Mouse (Mus musculus) embryonic stem cell, embryonic (primary cell): ENCODE measurements around the gene Acadl.

Experiments used
- CTCF ChIA-PET, 4 experiments: fragments of 300-600 bp in 2 of 4; fragments of 350-600 bp in 2 of 4; sonication (Branson Sonifier 250); formaldehyde crosslinking; loops; one replicate each; lab custom pipeline; 2022; ENCODE audit warnings: inconsistent platforms in 2 of 4; lab: Charles Lee
- POLR2A ChIA-PET, 4 experiments: fragments of 300-600 bp in 2 of 4; fragments of 350-600 bp in 2 of 4; sonication (Branson Sonifier 250); formaldehyde crosslinking; loops; one replicate each; lab custom pipeline; 2022; ENCODE audit warnings: antibody characterized with exemption in 4 of 4, inconsistent platforms in 1 of 4; lab: Charles Lee

Gene Acadl

GRCm38 (mm10) chr1:66862712-66863511 is at the start of gene Acadl:
Gene Acadl (minus strand): TSS chr1:66863277.
- CTCF ChIA-PET: no interaction called here
- POLR2A ChIA-PET: interaction anchor here in 3 of 4 experiments (0.8 to 4.2 kb wide), 17 partner anchors 9 to 1685 kb away, joined by 3 to 30 read pairs (median 4); partner anchors contain the start of genes Kansl1l (in 2 of the 3) and Rpe (in 1 of the 3)

GRCm38 (mm10) chr1:66912305-66912704 is 49.2 kb upstream of the Acadl start:
- CTCF ChIA-PET: interaction anchor here in 2 of 4 experiments (0.6 to 1.0 kb wide), 3 partner anchors 29 to 1591 kb away, joined by 3 to 6 read pairs (median 5); no protein-coding TSS in a partner anchor
- POLR2A ChIA-PET: interaction anchor here in 3 of 4 experiments (0.5 to 1.5 kb wide), 8 partner anchors 11 to 216 kb away, joined by 3 to 4 read pairs (median 4); partner anchors contain the start of genes Acadl (in 2 of the 3) and Kansl1l (in 1 of the 3)

GRCm38 (mm10) chr1:66902566-66902965 is 39.5 kb upstream of the Acadl start:
- CTCF ChIA-PET: no interaction called here
- POLR2A ChIA-PET: no interaction called here

- CTCF ChIA-PET: no interaction called here
- POLR2A ChIA-PET: no interaction called here
These were observed 37.9 kb upstream of the Acadl start for GRCm38 (mm10) chr1:66900946-66901345.

GRCm38 (mm10) chr1:66898261-66898660 is 35.2 kb upstream of the Acadl start:
- CTCF ChIA-PET: interaction anchor here in 1 of 4 experiments (0.5 kb wide), 1 partner anchor 82 kb away, joined by 3 read pairs; no protein-coding TSS in a partner anchor
- POLR2A ChIA-PET: no interaction called here

- ChIA-PET POLR2A (interaction anchor here in 2 of 4 experiments (1.2 to 1.5 kb wide), 3 partner anchors 36 to 96 kb away, joined by 3 to 5 read pairs (median 4); no protein-coding TSS in a partner anchor), CTCF (interaction anchor here (0.6 to 3.6 kb wide), 8 partner anchors 44 to 660 kb away, joined by 3 to 22 read pairs (median 10); no protein-coding TSS in a partner anchor)
These were observed 33.5 kb upstream of the Acadl start for GRCm38 (mm10) chr1:66896556-66896955.

- POLR2A ChIA-PET: interaction anchor here in 2 of 4 experiments (1.2 to 1.5 kb wide), 3 partner anchors 36 to 97 kb away, joined by 3 to 5 read pairs (median 4); no protein-coding TSS in a partner anchor
- CTCF ChIA-PET: interaction anchor here (0.6 to 3.6 kb wide), 8 partner anchors 45 to 661 kb away, joined by 3 to 22 read pairs (median 10); no protein-coding TSS in a partner anchor
These were observed 33.0 kb upstream of the Acadl start for GRCm38 (mm10) chr1:66896125-66896524.

- ChIA-PET POLR2A (interaction anchor here in 3 of 4 experiments (0.7 to 1.5 kb wide), 5 partner anchors 12 to 144 kb away, joined by 3 to 5 read pairs (median 3); no protein-coding TSS in a partner anchor), CTCF (interaction anchor here (1.0 to 3.6 kb wide), 6 partner anchors 45 to 97 kb away, joined by 8 to 22 read pairs (median 12); no protein-coding TSS in a partner anchor)
These were observed 32.7 kb upstream of the Acadl start for GRCm38 (mm10) chr1:66895837-66896118.

- POLR2A ChIA-PET: interaction anchor here in 2 of 4 experiments (0.7 to 1.3 kb wide), 4 partner anchors 12 to 144 kb away, joined by 3 to 4 read pairs (median 3); no protein-coding TSS in a partner anchor
- CTCF ChIA-PET: interaction anchor here (1.7 to 3.6 kb wide), 5 partner anchors 46 to 98 kb away, joined by 8 to 22 read pairs (median 12); no protein-coding TSS in a partner anchor
These were observed 32.2 kb upstream of the Acadl start for GRCm38 (mm10) chr1:66895093-66895836.

GRCm38 (mm10) chr1:66887175-66887574 is 24.1 kb upstream of the Acadl start:
- CTCF ChIA-PET: no interaction called here
- POLR2A ChIA-PET: no interaction called here

- CTCF ChIA-PET: no interaction called here
- POLR2A ChIA-PET: no interaction called here
These were observed 17.1 kb upstream of the Acadl start for GRCm38 (mm10) chr1:66880217-66880616.

- ChIA-PET CTCF (no interaction called here), POLR2A (no interaction called here)
These were observed 11.7 kb upstream of the Acadl start for GRCm38 (mm10) chr1:66874740-66875139.

GRCm38 (mm10) chr1:66871591-66871990 is 8.5 kb upstream of the Acadl start:
- ChIA-PET CTCF (no interaction called here), POLR2A (no interaction called here)

GRCm38 (mm10) chr1:66865633-66866032 is 2.6 kb upstream of the Acadl start:
- POLR2A ChIA-PET: no interaction called here
- CTCF ChIA-PET: no interaction called here

GRCm38 (mm10) chr1:66863741-66864495 is 841 bp upstream of the Acadl start:
- CTCF ChIA-PET: no interaction called here
- POLR2A ChIA-PET: interaction anchor here in 3 of 4 experiments (0.6 to 4.2 kb wide), 12 partner anchors 18 to 1686 kb away, joined by 3 to 30 read pairs (median 4); partner anchors contain the start of gene Kansl1l (in 2 of the 3)

- CTCF ChIA-PET: interaction anchor here in 1 of 4 experiments (0.6 kb wide), 1 partner anchor 155 kb away, joined by 4 read pairs; no protein-coding TSS in a partner anchor
- POLR2A ChIA-PET: interaction anchor here in 3 of 4 experiments (0.8 to 4.2 kb wide), 11 partner anchors 8 to 162 kb away, joined by 3 to 30 read pairs (median 5); partner anchors contain the start of genes Kansl1l (in 2 of the 3) and Rpe (in 1 of the 3)
These were observed 1.1 kb downstream of the Acadl start for GRCm38 (mm10) chr1:66861764-66862672.

GRCm38 (mm10) chr1:66847506-66847905 is 15.6 kb downstream of the Acadl start:
- ChIA-PET POLR2A (interaction anchor here in 1 of 4 experiments (0.9 to 1.4 kb wide), 2 partner anchors 12 to 13 kb away, joined by 3 read pairs; no protein-coding TSS in a partner anchor), CTCF (interaction anchor here in 1 of 4 experiments (0.6 to 1.6 kb wide), 4 partner anchors 9 to 145 kb away, joined by 3 to 5 read pairs (median 3); no protein-coding TSS in a partner anchor)
